Mouse (Mus musculus): ENCODE results near the gene Camsap2. TPM values are rescaled to one million over a fixed set of nuclear protein-coding genes. Genes with fewer than 3 reads are reported as not detected.
A peak's percentile ranks its signal among the peaks of the same experiment; 100 is the strongest.

Camsap2 gene
- total RNA-seq, 2 experiments from 2014 or later: 3.3 to 6.1 TPM

- no peak for ATAC-seq (replicated peaks; ENCODE audit: poor library complexity, severe bottlenecking)
Observed at GRCm38 (mm10) chr1:136260635-136261238, 85.2 kb downstream of the Camsap2 start, which contains the start of gene Gpr25. TSS of gene Gpr25 (minus strand) at chr1:136260873.

GRCm38 (mm10) chr1:136259893-136260634 is 85.8 kb downstream of the Camsap2 start:
- peak; percentile 13; the same call in 1 of the 2 replicates for ATAC-seq (replicated peaks; ENCODE audit: poor library complexity, severe bottlenecking)

- ATAC-seq (replicated peaks; ENCODE audit: poor library complexity, severe bottlenecking): no peak
Observed at GRCm38 (mm10) chr1:136259543-136259892, 86.4 kb downstream of the Camsap2 start.

- ATAC-seq (replicated peaks; ENCODE audit: poor library complexity, severe bottlenecking): no peak
Observed at GRCm38 (mm10) chr1:136258495-136258894, 87.4 kb downstream of the Camsap2 start.

GRCm38 (mm10) chr1:136255657-136256056 is 90.2 kb downstream of the Camsap2 start:
- no peak for ATAC-seq (replicated peaks; ENCODE audit: poor library complexity, severe bottlenecking)

- peak; percentile 49 for ATAC-seq (replicated peaks; ENCODE audit: poor library complexity, severe bottlenecking)
Observed at GRCm38 (mm10) chr1:136255174-136255573, 90.7 kb downstream of the Camsap2 start.

- no peak for ATAC-seq (replicated peaks; ENCODE audit: poor library complexity, severe bottlenecking)
Observed at GRCm38 (mm10) chr1:136254503-136255065, 91.3 kb downstream of the Camsap2 start.

- ATAC-seq (replicated peaks; ENCODE audit: poor library complexity, severe bottlenecking): no peak
Observed at GRCm38 (mm10) chr1:136253472-136253871, 92.4 kb downstream of the Camsap2 start.

GRCm38 (mm10) chr1:136249662-136250061 is 96.2 kb downstream of the Camsap2 start:
- ATAC-seq (replicated peaks; ENCODE audit: poor library complexity, severe bottlenecking): peak; percentile 83

- peak; percentile 30; the same call in 1 of the 2 replicates for ATAC-seq (replicated peaks; ENCODE audit: poor library complexity, severe bottlenecking)
Observed at GRCm38 (mm10) chr1:136247393-136247792, 98.5 kb downstream of the Camsap2 start.

- no peak for ATAC-seq (replicated peaks; ENCODE audit: poor library complexity, severe bottlenecking)
Observed at GRCm38 (mm10) chr1:136244469-136244868, 101.4 kb downstream of the Camsap2 start.

- ATAC-seq (replicated peaks; ENCODE audit: poor library complexity, severe bottlenecking): no peak
Observed at GRCm38 (mm10) chr1:136241801-136242200, 104.1 kb downstream of the Camsap2 start.

GRCm38 (mm10) chr1:136238495-136238894 is 107.4 kb downstream of the Camsap2 start:
- no peak for ATAC-seq (replicated peaks; ENCODE audit: poor library complexity, severe bottlenecking)

- ATAC-seq (replicated peaks; ENCODE audit: poor library complexity, severe bottlenecking): peak; percentile 65
Observed at GRCm38 (mm10) chr1:136234595-136235092, 111.3 kb downstream of the Camsap2 start.

- peak; percentile 70 for ATAC-seq (replicated peaks; ENCODE audit: poor library complexity, severe bottlenecking)
Observed at GRCm38 (mm10) chr1:136233892-136234594, 111.9 kb downstream of the Camsap2 start, which contains the start of gene Inava. TSS of gene Inava (minus strand) at chr1:136234264.

- no peak for ATAC-seq (replicated peaks; ENCODE audit: poor library complexity, severe bottlenecking)
Observed at GRCm38 (mm10) chr1:136232986-136233790, 112.7 kb downstream of the Camsap2 start.

- ATAC-seq (replicated peaks; ENCODE audit: poor library complexity, severe bottlenecking): peak; percentile 35; the same call in 1 of the 2 replicates
Observed at GRCm38 (mm10) chr1:136232285-136232926, 113.5 kb downstream of the Camsap2 start.

GRCm38 (mm10) chr1:136231596-136231995 is 114.3 kb downstream of the Camsap2 start:
- ATAC-seq (replicated peaks; ENCODE audit: poor library complexity, severe bottlenecking): no peak

GRCm38 (mm10) chr1:136230201-136230600 is 115.7 kb downstream of the Camsap2 start:
- ATAC-seq (replicated peaks; ENCODE audit: poor library complexity, severe bottlenecking): no peak

Data from granulocyte monocyte progenitor cell, adult 5-6 weeks (primary cell).